Mouse (Mus musculus) common myeloid progenitor, adult 5-6 weeks (primary cell): ENCODE results near the gene Fbxo28. TPM values are rescaled to one million over a fixed set of nuclear protein-coding genes. Genes with fewer than 3 reads are reported as not detected.

ENCODE experiments used
- ATAC-seq: replicated peaks from 2 replicates; pipeline ENCODE4 v1.8.0; 2016; ENCODE audit warnings: low read depth, mild to moderate bottlenecking, moderate TSS enrichment, inconsistent platforms; ENCODE audit not compliant: poor library complexity, severe bottlenecking
- total RNA-seq: library from RNA; stranded (forward); fragments of 200-1000, 187-1606 nt; gene quantifications from 2 replicates; pipeline ENCODE4 v1.2.3, GENCODE M21; 2017

The Fbxo28 gene
- 16.3 and 17.8 TPM in 2 replicates for total RNA-seq

- peak; percentile 95 for ATAC-seq
Measured at GRCm38 (mm10) chr1:182340821-182341781, at the start of gene Fbxo28. Gene Fbxo28 (minus strand): TSS chr1:182341629.

GRCm38 (mm10) chr1:182388729-182389128 lies 47.3 kb upstream of the Fbxo28 start:
- no peak for ATAC-seq

GRCm38 (mm10) chr1:182386449-182386848 lies 45.0 kb upstream of the Fbxo28 start:
- no peak for ATAC-seq

GRCm38 (mm10) chr1:182383096-182383495 lies 41.7 kb upstream of the Fbxo28 start:
- no peak for ATAC-seq

GRCm38 (mm10) chr1:182381327-182381726 lies 39.9 kb upstream of the Fbxo28 start:
- ATAC-seq: no peak

GRCm38 (mm10) chr1:182380683-182381082 lies 39.3 kb upstream of the Fbxo28 start:
- ATAC-seq: peak; percentile 72

- ATAC-seq: no peak
Measured at GRCm38 (mm10) chr1:182378876-182379275, 37.4 kb upstream of the Fbxo28 start.

- ATAC-seq: no peak
Measured at GRCm38 (mm10) chr1:182378205-182378835, 36.9 kb upstream of the Fbxo28 start.

GRCm38 (mm10) chr1:182377519-182377918 lies 36.1 kb upstream of the Fbxo28 start:
- no peak for ATAC-seq

- no peak for ATAC-seq
Measured at GRCm38 (mm10) chr1:182376826-182377225, 35.4 kb upstream of the Fbxo28 start.

- peak; percentile 73 for ATAC-seq
Measured at GRCm38 (mm10) chr1:182376221-182376620, 34.8 kb upstream of the Fbxo28 start.

- ATAC-seq: no peak
Measured at GRCm38 (mm10) chr1:182371891-182372290, 30.5 kb upstream of the Fbxo28 start.

GRCm38 (mm10) chr1:182369435-182369834 lies 28.0 kb upstream of the Fbxo28 start:
- peak; percentile 57 for ATAC-seq

- ATAC-seq: peak; percentile 50
Measured at GRCm38 (mm10) chr1:182368782-182369181, 27.4 kb upstream of the Fbxo28 start.

GRCm38 (mm10) chr1:182368309-182368708 lies 26.9 kb upstream of the Fbxo28 start:
- no peak for ATAC-seq

GRCm38 (mm10) chr1:182363683-182364404 lies 22.4 kb upstream of the Fbxo28 start:
- peak; percentile 70 for ATAC-seq

- peak; percentile 36 for ATAC-seq
Measured at GRCm38 (mm10) chr1:182362703-182363102, 21.3 kb upstream of the Fbxo28 start.

GRCm38 (mm10) chr1:182358133-182358532 lies 16.7 kb upstream of the Fbxo28 start:
- ATAC-seq: peak; percentile 75

GRCm38 (mm10) chr1:182354504-182355147 lies 13.2 kb upstream of the Fbxo28 start:
- ATAC-seq: 0 out of 2 replicates have a peak, but pooled peaks have one; percentile 23

- 0 out of 2 replicates have a peak, but pooled peaks have one; percentile 15 for ATAC-seq
Measured at GRCm38 (mm10) chr1:182349557-182349956, 8.1 kb upstream of the Fbxo28 start.
